Mouse (Mus musculus): Measurements from ENCODE around the gene Tnni3k. TPM values are rescaled to one million over a fixed set of nuclear protein-coding genes. Genes with fewer than 3 reads are reported as not detected.

Gene Tnni3k
- polyA plus RNA-seq, 1 experiment from 2014 or later, result not detected

GRCm38 (mm10) chr3:154778836-154779595, 276.2 kb downstream of the Tnni3k start:
- Histone ChIP-seq H3K9me3 (no peaks in the 10 kb centered on the region), H3K27ac (no peak overlapping the region), H3K4me1 (replicated peaks) (no peaks in the 10 kb centered on the region), H3K4me2 (replicated peaks) (no peak overlapping the region), H3K4me3 (replicated peaks) (no peak overlapping the region), H3K36me3 (no peaks in the 10 kb centered on the region), H3K9ac (no peak overlapping the region), H3K27me3 (replicated peaks) (no peaks in the 10 kb centered on the region)
- 73% methylated on average over 6 of the region's 6 CpGs for WGBS
- ATAC-seq, result no peak

- Histone ChIP-seq H3K9me3 (no peaks in the 10 kb centered on the region), H3K27ac (no peak overlapping the region), H3K9ac (no peak overlapping the region), H3K27me3 (replicated peaks) (no peaks in the 10 kb centered on the region), H3K36me3 (no peaks in the 10 kb centered on the region), H3K4me2 (replicated peaks) (no peak overlapping the region), H3K4me1 (replicated peaks) (no peaks in the 10 kb centered on the region), H3K4me3 (replicated peaks) (no peak overlapping the region)
- no peak for ATAC-seq
- 90% methylated on average over 2 of the region's 2 CpGs for WGBS
Observed at GRCm38 (mm10) chr3:154771651-154772050, 283.6 kb downstream of the Tnni3k start.

DNA sequence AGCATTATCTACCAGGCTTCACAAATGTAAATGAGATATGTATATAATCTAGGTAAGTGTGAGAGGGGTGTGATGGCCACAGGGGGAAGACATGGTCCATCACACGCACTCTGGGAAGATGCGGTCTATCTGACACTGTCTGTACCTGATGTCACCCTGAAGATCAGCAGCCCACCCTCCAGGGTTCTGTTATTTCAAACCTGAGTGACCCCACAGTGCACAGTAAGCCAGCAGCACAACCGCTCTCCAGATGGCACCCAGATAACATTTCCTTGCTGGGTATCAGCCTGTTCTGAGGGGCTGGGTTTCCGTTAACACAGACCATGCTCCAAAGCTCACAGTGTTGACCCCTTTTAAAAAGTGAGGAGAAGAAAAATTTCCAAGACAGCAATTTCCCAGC, 288.9 kb downstream of the Tnni3k start:
- Histone ChIP-seq H3K9ac (no peak overlapping the region), H3K27ac (no peak overlapping the region), H3K27me3 (replicated peaks) (no peaks in the 10 kb centered on the region), H3K4me2 (replicated peaks) (no peak overlapping the region), H3K4me3 (replicated peaks) (no peak overlapping the region), H3K4me1 (replicated peaks) (no peaks in the 10 kb centered on the region), H3K36me3 (no peaks in the 10 kb centered on the region), H3K9me3 (no peaks in the 10 kb centered on the region)
- 80% methylated on average over 4 of the region's 4 CpGs for WGBS
- no peak for ATAC-seq

DNA sequence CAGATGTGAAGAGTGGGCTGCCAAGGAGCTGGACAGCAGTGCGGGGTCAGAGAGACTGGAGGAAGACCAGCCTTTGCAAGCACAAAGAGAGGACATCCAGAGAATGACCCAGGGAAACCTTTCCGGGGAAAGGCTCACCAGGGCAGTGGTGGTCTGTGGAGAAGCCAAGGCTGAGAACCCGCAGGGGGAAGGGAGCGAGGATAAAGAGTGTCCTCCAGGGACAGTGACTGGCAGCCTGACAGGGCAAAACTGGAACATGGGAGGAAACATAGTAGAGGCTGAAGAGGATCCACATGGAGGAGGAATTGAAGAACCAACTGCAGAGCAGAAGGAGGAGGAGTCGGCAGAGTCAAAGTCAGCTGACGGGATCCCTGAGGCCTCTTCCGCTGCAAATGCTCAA, 291.1 kb downstream of the Tnni3k start:
- ATAC-seq, result no peak
- WGBS, result 82% methylated on average over 7 of the region's 7 CpGs

GRCm38 (mm10) chr3:154763374-154763773, 291.8 kb downstream of the Tnni3k start:
- WGBS, result 62% methylated on average over 9 of the region's 9 CpGs
- no peaks in the 10 kb centered on the region for H3K36me3 ChIP-seq
- no peak for ATAC-seq
- H3K4me3 ChIP-seq (replicated peaks), result no peak overlapping the region
- H3K27me3 ChIP-seq (replicated peaks), result no peaks in the 10 kb centered on the region
- no peaks in the 10 kb centered on the region for H3K4me1 ChIP-seq (replicated peaks)
- no peak overlapping the region for H3K9ac ChIP-seq
- H3K4me2 ChIP-seq (replicated peaks), result no peak overlapping the region
- H3K9me3 ChIP-seq, result no peaks in the 10 kb centered on the region
- no peak overlapping the region for H3K27ac ChIP-seq

More for the DNA sequence above, 291.1 kb downstream of the Tnni3k start:
- no peaks in the 10 kb centered on the region for H3K4me1 ChIP-seq (replicated peaks)
- no peaks in the 10 kb centered on the region for H3K36me3 ChIP-seq
- H3K27me3 ChIP-seq (replicated peaks), result no peaks in the 10 kb centered on the region
- H3K4me2 ChIP-seq (replicated peaks), result no peak overlapping the region
- no peaks in the 10 kb centered on the region for H3K9me3 ChIP-seq
- no peak overlapping the region for H3K4me3 ChIP-seq (replicated peaks)
- H3K27ac ChIP-seq, result no peak overlapping the region
- no peak overlapping the region for H3K9ac ChIP-seq

- 69% methylated on average over 3 of the region's 3 CpGs for WGBS
- Histone ChIP-seq H3K9me3 (no peaks in the 10 kb centered on the region), H3K4me1 (replicated peaks) (no peaks in the 10 kb centered on the region), H3K27me3 (replicated peaks) (no peaks in the 10 kb centered on the region), H3K9ac (no peak overlapping the region), H3K4me2 (replicated peaks) (no peak overlapping the region), H3K36me3 (no peaks in the 10 kb centered on the region), H3K4me3 (replicated peaks) (no peak overlapping the region), H3K27ac (no peak overlapping the region)
- no peak for ATAC-seq
Observed at GRCm38 (mm10) chr3:154761108-154761507, 294.1 kb downstream of the Tnni3k start.

- no peak for ATAC-seq
- no peaks in the 10 kb centered on the region for H3K36me3 ChIP-seq
- no peak overlapping the region for H3K4me2 ChIP-seq (replicated peaks)
- H3K9me3 ChIP-seq, result no peaks in the 10 kb centered on the region
- H3K27ac ChIP-seq, result no peak overlapping the region
- 71% methylated on average over 3 of the region's 3 CpGs for WGBS
- no peaks in the 10 kb centered on the region for H3K27me3 ChIP-seq (replicated peaks)
- H3K4me3 ChIP-seq (replicated peaks), result no peak overlapping the region
- no peaks in the 10 kb centered on the region for H3K4me1 ChIP-seq (replicated peaks)
- H3K9ac ChIP-seq, result no peak overlapping the region
Observed at GRCm38 (mm10) chr3:154758089-154758488, 297.1 kb downstream of the Tnni3k start.

- H3K4me3 ChIP-seq (replicated peaks), result no peak overlapping the region
- 89% methylated on average over 3 of the region's 3 CpGs for WGBS
- no peak overlapping the region for H3K4me2 ChIP-seq (replicated peaks)
- H3K4me1 ChIP-seq (replicated peaks), result no peaks in the 10 kb centered on the region
- no peak overlapping the region for H3K9ac ChIP-seq
- no peak for ATAC-seq
- no peak overlapping the region for H3K27ac ChIP-seq
- no peaks in the 10 kb centered on the region for H3K27me3 ChIP-seq (replicated peaks)
- H3K9me3 ChIP-seq, result no peaks in the 10 kb centered on the region
- H3K36me3 ChIP-seq, result no peaks in the 10 kb centered on the region
Observed at GRCm38 (mm10) chr3:154755225-154755624, 300.0 kb downstream of the Tnni3k start.

DNA sequence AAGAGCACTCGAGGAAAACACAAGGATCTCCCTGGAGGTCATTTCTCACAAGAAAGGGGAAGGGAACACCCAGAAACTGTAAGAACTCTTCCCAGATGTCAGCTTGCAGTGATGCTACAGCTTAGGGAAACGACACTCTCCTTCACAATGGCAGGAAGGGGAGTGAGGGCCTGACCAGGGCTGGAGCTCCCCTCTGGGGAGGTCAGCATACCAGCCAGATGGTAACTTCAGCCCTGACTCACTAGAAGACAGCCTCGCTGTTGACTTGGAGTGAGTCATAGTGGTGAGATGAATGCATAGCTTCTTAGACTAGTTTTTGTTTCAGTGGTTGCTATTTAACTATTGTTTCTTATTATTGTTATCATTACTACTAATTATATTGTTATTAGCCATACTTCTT, 300.7 kb downstream of the Tnni3k start:
- no peaks in the 10 kb centered on the region for H3K4me1 ChIP-seq (replicated peaks)
- no peaks in the 10 kb centered on the region for H3K9me3 ChIP-seq
- H3K27ac ChIP-seq, result no peak overlapping the region
- ATAC-seq, result no peak
- H3K9ac ChIP-seq, result no peak overlapping the region
- no peaks in the 10 kb centered on the region for H3K36me3 ChIP-seq
- 51% methylated on average over 3 of the region's 3 CpGs for WGBS
- H3K27me3 ChIP-seq (replicated peaks), result no peaks in the 10 kb centered on the region
- H3K4me2 ChIP-seq (replicated peaks), result no peak overlapping the region
- H3K4me3 ChIP-seq (replicated peaks), result no peak overlapping the region

- no peaks in the 10 kb centered on the region for H3K27me3 ChIP-seq (replicated peaks)
- peak; percentile 72; the same call in 1 of the 2 replicates for ATAC-seq
- H3K36me3 ChIP-seq, result no peaks in the 10 kb centered on the region
- no peak overlapping the region for H3K9ac ChIP-seq
- H3K4me2 ChIP-seq (replicated peaks), result no peak overlapping the region
- no peak overlapping the region for H3K27ac ChIP-seq
- no peaks in the 10 kb centered on the region for H3K4me1 ChIP-seq (replicated peaks)
- H3K4me3 ChIP-seq (replicated peaks), result no peak overlapping the region
- H3K9me3 ChIP-seq, result no peaks in the 10 kb centered on the region
- WGBS, result 89% methylated on average over 2 of the region's 2 CpGs
Observed at GRCm38 (mm10) chr3:154744317-154744716, 310.9 kb downstream of the Tnni3k start.

GRCm38 (mm10) chr3:154742927-154743326, 312.3 kb downstream of the Tnni3k start:
- no peaks in the 10 kb centered on the region for H3K9me3 ChIP-seq
- no peaks in the 10 kb centered on the region for H3K27me3 ChIP-seq (replicated peaks)
- no peak for ATAC-seq
- WGBS, result 71% methylated on average over 5 of the region's 5 CpGs
- no peak overlapping the region for H3K9ac ChIP-seq
- H3K36me3 ChIP-seq, result no peaks in the 10 kb centered on the region
- H3K27ac ChIP-seq, result no peak overlapping the region
- no peaks in the 10 kb centered on the region for H3K4me1 ChIP-seq (replicated peaks)
- no peak overlapping the region for H3K4me3 ChIP-seq (replicated peaks)
- H3K4me2 ChIP-seq (replicated peaks), result no peak overlapping the region

GRCm38 (mm10) chr3:154741496-154741895, 313.7 kb downstream of the Tnni3k start:
- ATAC-seq, result no peak
- WGBS, result 74% methylated on average over 5 of the region's 5 CpGs

More at GRCm38 (mm10) chr3:154741496-154741895, 313.7 kb downstream of the Tnni3k start:
- no peaks in the 10 kb centered on the region for H3K27me3 ChIP-seq (replicated peaks)
- no peak overlapping the region for H3K4me2 ChIP-seq (replicated peaks)
- H3K4me1 ChIP-seq (replicated peaks), result no peaks in the 10 kb centered on the region
- no peaks in the 10 kb centered on the region for H3K9me3 ChIP-seq
- no peaks in the 10 kb centered on the region for H3K36me3 ChIP-seq
- no peak overlapping the region for H3K27ac ChIP-seq
- no peak overlapping the region for H3K4me3 ChIP-seq (replicated peaks)
- no peak overlapping the region for H3K9ac ChIP-seq

Measured in intestine, embryonic 15.5 days (tissue).